Mouse (Mus musculus): ENCODE data around the gene Smim24.

The Smim24 gene

GRCm38 (mm10) chr10:81365672-81366476 is 27.0 kb upstream of the Smim24 start, which contains the start of gene 4930404N11Rik:
Gene 4930404N11Rik (minus strand): TSS chr10:81365816.
- DNase-seq (ENCODE audit: low spot score): no peak

- DNase-seq (ENCODE audit: low spot score): no peak
These were observed 26.2 kb upstream of the Smim24 start for GRCm38 (mm10) chr10:81366477-81367206.

GRCm38 (mm10) chr10:81367207-81367495 is 25.7 kb upstream of the Smim24 start:
- no peak for DNase-seq (ENCODE audit: low spot score)

GRCm38 (mm10) chr10:81375322-81375721 is 17.5 kb upstream of the Smim24 start:
- no peak for DNase-seq (ENCODE audit: low spot score)

GRCm38 (mm10) chr10:81376561-81377361 is 16.1 kb upstream of the Smim24 start:
- DNase-seq (ENCODE audit: low spot score): no peak

GRCm38 (mm10) chr10:81377362-81377664 is 15.5 kb upstream of the Smim24 start:
- no peak for DNase-seq (ENCODE audit: low spot score)

GRCm38 (mm10) chr10:81377793-81378552 is 14.9 kb upstream of the Smim24 start, which contains the start of gene Fzr1:
Gene Fzr1 (minus strand): TSS chr10:81378516.
- DNase-seq (ENCODE audit: low spot score): no peak

GRCm38 (mm10) chr10:81378553-81379182 is 14.2 kb upstream of the Smim24 start:
- peak; percentile 100 for DNase-seq (ENCODE audit: low spot score)

- DNase-seq (ENCODE audit: low spot score): no peak
These were observed 13.7 kb upstream of the Smim24 start for GRCm38 (mm10) chr10:81379183-81379553.

GRCm38 (mm10) chr10:81379809-81380378 is 13.0 kb upstream of the Smim24 start:
- DNase-seq (ENCODE audit: low spot score): no peak

GRCm38 (mm10) chr10:81382039-81382438 is 10.8 kb upstream of the Smim24 start:
- no peak for DNase-seq (ENCODE audit: low spot score)

GRCm38 (mm10) chr10:81383802-81384604 is 8.8 kb upstream of the Smim24 start, which contains the start of the genes Dohh and Gm48551:
Gene Dohh (plus strand): TSS chr10:81384428.
Gene Gm48551 (plus strand): TSS chr10:81384466.
- peak; percentile 98 for DNase-seq (ENCODE audit: low spot score)

GRCm38 (mm10) chr10:81384605-81384982 is 8.3 kb upstream of the Smim24 start:
- DNase-seq (ENCODE audit: low spot score): no peak

GRCm38 (mm10) chr10:81385603-81386306 is 7.1 kb upstream of the Smim24 start:
- peak; percentile 62 for DNase-seq (ENCODE audit: low spot score)

GRCm38 (mm10) chr10:81387716-81388115 is 5.1 kb upstream of the Smim24 start:
- DNase-seq (ENCODE audit: low spot score): no peak

GRCm38 (mm10) chr10:81388505-81389055 is 4.3 kb upstream of the Smim24 start, which contains the start of gene Gm48552:
Gene Gm48552 (plus strand): TSS chr10:81389005.
- DNase-seq (ENCODE audit: low spot score): no peak

GRCm38 (mm10) chr10:81389373-81389772 is 3.5 kb upstream of the Smim24 start:
- DNase-seq (ENCODE audit: low spot score): peak; percentile 66

- DNase-seq (ENCODE audit: low spot score): peak; percentile 75
These were observed 2.8 kb upstream of the Smim24 start for GRCm38 (mm10) chr10:81389801-81390677.

Measured in ovary, postnatal 36 days (tissue).